Mouse (Mus musculus) liver, adult 2 months (tissue): ENCODE measurements around the gene 2810408A11Rik.
A peak's percentile ranks its signal among the peaks of the same experiment; 100 is the strongest.

Experiments
- CTCF ChIP-seq: fragments of 200-500 bp; IDR thresholded peaks from 2 replicates; pipeline ENCODE4 v1.5.1; 2011; ENCODE audit warnings: low read depth, low read length, control low read depth
- POLR2A ChIP-seq: fragments of 200-500 bp; IDR thresholded peaks from 2 replicates; pipeline ENCODE4 v1.6.1; 2011; ENCODE audit warnings: low read length, control low read depth; ENCODE audit not compliant: insufficient read depth; ENCODE audit errors: extremely low read depth

- TF ChIP-seq CTCF: no peak
- TF ChIP-seq POLR2A: 0 out of 2 replicates have a peak, but pooled peaks have one; percentile 37
Measured at GRCm38 (mm10) chr11:69900471-69901405, at the start of gene 2810408A11Rik, which contains the start of gene Neurl4.
